Mouse (Mus musculus): ENCODE data around the gene Brd9.

DNA sequence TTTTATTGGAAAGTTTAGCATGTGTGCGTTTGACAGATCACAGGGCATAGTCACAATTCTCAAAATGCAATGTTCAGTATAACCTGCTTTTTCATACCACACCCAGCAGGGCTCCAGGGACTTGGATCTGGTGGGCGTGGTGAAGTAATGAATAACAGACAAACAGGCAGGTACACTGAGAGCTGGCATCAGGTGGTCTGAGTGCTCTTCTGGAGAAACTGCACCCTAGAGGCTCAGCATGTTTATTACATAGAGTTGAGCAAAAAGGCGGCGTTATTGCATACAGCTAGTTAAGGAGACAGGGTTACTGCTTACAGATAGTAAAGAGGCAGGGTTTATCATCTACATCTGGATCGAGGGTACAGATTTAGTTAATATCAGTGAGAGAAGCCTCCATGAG, 52.7 kb downstream of the Brd9 start:
- TF ChIP-seq POLR2A (IDR thresholded peaks at IDR 0.05; ENCODE audit: insufficient read depth, low read depth, low read length) = no peak
- TF ChIP-seq CTCF (IDR thresholded peaks at IDR 0.05) = no peak

Measured in heart, adult 2 months (tissue).